Mouse (Mus musculus) forebrain, embryonic 12.5 days (tissue): ENCODE data around the gene Sh3bgrl. TPM values are rescaled to one million over a fixed set of nuclear protein-coding genes. Genes with fewer than 3 reads are reported as not detected.
"Not testable (repeated sequence)": the region's sequence is repeated elsewhere in the genome, so short reads cannot be mapped to it uniquely, and the experiment has no call there.

Experiments
- ATAC-seq: fragments of 200-750 bp; cut with Nextera tagmentation; 2 replicates; pipeline ENCODE4 v1.8.0; 2017; ENCODE audit warnings: moderate TSS enrichment; ENCODE audit not compliant: low FRiP score
- H3K27ac ChIP-seq: fragments of 300-500 bp; sonication (generic); 2 replicates; pipeline ENCODE4 v1.5.1; 2016; ENCODE audit warnings: mild to moderate bottlenecking
- H3K27me3 ChIP-seq: fragments of 300-500 bp; sonication (generic); 2 replicates; pipeline ENCODE4 v1.6.1; 2016; ENCODE audit warnings: mild to moderate bottlenecking
- H3K36me3 ChIP-seq: fragments of 300-500 bp; sonication (generic); replicated peaks from 2 replicates; pipeline ENCODE4 v1.6.1; 2016; ENCODE audit warnings: mild to moderate bottlenecking
- H3K4me1 ChIP-seq: fragments of 300-500 bp; sonication (generic); 2 replicates; pipeline ENCODE4 v1.6.1; 2016
- H3K4me2 ChIP-seq: fragments of 300-500 bp; sonication (generic); 2 replicates; pipeline ENCODE4 v1.6.1; 2016; ENCODE audit warnings: mild to moderate bottlenecking, moderate library complexity
- H3K4me3 ChIP-seq: fragments of 300-500 bp; sonication (generic); replicated peaks from 2 replicates; pipeline ENCODE4 v1.5.1; 2016; ENCODE audit warnings: mild to moderate bottlenecking
- H3K9ac ChIP-seq: fragments of 300-500 bp; sonication (generic); 2 replicates; pipeline ENCODE4 v1.6.1; 2016; ENCODE audit warnings: mild to moderate bottlenecking
- H3K9me3 ChIP-seq: fragments of 300-500 bp; sonication (generic); 2 replicates; pipeline ENCODE4 v1.6.1; 2016
- WGBS: fragments of 180-500 bp; shearing (Covaris S2); methylation state at CpG from one replicate; pipeline ENCODE4 v1.1.7; 2016; 5-methylcytosine and 5-hydroxymethylcytosine counted together
- polyA plus RNA-seq: library from polyadenylated mRNA; unstranded; fragments of >200 nt; fragmentation: Nextera tagmentation; extraction: Ambion mirVana; gene quantifications from 2 replicates; pipeline ENCODE4 v1.2.1, GENCODE M21; 2016

Gene Sh3bgrl
- 236 TPM in 2 replicates for polyA plus RNA-seq

DNA sequence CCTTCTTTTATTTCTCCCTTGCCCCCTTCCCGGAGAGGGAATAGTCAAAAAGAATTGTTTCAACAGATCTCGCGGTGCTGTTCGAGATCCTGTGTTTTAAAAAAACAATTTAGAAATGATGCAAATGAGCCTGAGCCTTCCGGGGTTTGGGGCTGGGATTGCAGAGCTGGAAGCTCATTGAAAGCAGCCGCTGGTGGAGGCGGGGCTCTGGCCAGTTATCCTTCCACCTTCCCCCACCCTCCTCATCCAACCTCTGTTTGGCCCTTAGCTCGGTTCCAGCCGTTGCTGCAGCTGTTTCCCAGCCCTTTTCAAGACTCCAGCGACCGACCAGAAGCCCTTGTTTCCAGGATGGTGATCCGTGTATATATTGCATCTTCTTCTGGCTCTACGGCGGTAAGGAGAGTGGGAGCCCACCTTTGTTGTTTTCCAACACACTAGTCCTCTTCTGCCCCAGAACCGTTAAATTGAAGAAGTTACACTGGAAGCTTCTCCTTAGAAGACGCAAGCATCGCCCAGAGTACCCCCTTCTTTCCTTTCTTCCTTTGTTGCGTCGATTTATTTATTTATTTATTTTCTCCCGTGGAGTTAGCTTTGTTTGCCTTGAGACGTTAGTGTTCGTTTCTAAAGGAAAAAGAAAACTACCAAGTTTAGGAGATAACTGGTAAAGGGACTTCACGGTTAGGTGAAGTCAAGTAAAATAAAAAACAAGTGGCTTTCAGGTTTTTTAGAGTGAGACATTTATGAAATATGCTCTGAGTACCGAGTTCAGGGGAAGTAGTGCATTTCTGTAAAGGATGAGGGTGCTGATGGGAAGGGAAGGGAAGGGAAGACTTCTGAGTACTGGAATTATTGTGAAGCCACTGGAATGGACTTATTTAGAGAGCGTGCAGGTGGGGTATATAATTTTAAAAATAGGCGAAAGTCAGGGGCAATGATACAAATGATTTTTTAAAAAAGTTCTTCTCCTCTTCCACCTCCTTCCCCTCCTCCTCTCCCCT is at the start of gene Sh3bgrl:
Gene Sh3bgrl (plus strand): TSS at position 121 of the 998 bp plus-strand sequence.
- H3K4me1 ChIP-seq: no peaks in the 10 kb centered on the region
- peak within 1 kb of the TSS; percentile 61 for H3K9ac ChIP-seq
- no peaks in the 10 kb centered on the region for H3K27me3 ChIP-seq
- H3K36me3 ChIP-seq: no peaks in the 10 kb centered on the region
- WGBS: 15% methylated on average over 26 of the region's 26 CpGs
- H3K4me2 ChIP-seq: peak within 1 kb of the TSS; percentile 51
- H3K4me3 ChIP-seq: peak within 1 kb of the TSS; percentile 48
- peak within 1 kb of the TSS; percentile 88 for H3K27ac ChIP-seq
- H3K9me3 ChIP-seq: no peaks in the 10 kb centered on the region
- ATAC-seq: peak; percentile 98

DNA sequence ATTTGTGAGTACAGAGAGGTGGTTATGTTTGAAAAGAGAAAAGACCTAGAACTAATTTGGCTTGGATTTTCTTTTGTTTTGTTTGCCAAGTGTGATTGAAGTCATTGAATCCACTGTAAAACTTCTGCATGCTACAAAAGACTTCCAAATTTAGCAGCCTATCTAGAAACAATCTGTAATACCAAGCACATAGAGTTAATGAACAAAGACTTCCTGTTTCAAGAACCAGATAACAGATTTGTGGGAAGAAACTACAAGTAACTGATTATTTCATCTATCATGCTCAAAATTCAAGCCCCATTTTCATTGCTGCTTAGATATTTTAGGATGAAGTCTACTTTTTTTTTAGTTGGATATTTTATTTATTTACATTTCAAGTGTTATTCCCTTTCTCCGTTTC is 47.4 kb upstream of the Sh3bgrl start:
- WGBS: 75% methylated on average over 1 of the region's 1 CpGs
- H3K27ac ChIP-seq: no peak overlapping the region

DNA sequence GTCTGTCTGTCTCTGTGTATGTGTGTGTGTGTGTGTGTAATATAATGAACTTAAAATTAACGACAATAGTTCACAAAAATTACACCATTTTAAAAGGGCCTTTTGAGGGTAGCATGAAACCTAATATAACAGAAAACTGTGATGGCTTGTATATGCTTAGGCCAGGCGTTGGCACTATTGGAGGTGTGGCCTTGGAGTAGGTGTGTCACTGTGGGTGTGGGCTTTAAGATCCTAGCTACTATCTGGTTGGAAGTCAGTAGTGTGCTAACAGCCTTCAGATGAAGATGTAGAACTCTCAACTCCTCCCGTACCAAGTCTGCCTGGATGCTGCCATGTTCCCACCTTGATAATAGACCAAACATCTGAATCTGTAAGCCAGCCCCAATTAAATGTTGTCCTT is 23.4 kb upstream of the Sh3bgrl start:
- Histone ChIP-seq H3K4me3 (no peak overlapping the region), H3K9ac (no peak overlapping the region), H3K36me3 (no peaks in the 10 kb centered on the region), H3K4me1 (no peaks in the 10 kb centered on the region), H3K9me3 (no peaks in the 10 kb centered on the region), H3K4me2 (no peak overlapping the region), H3K27me3 (no peaks in the 10 kb centered on the region), H3K27ac (no peak overlapping the region)
- no peak for ATAC-seq
- 70% methylated on average over 3 of the region's 3 CpGs for WGBS

More for the DNA sequence above, 47.4 kb upstream of the Sh3bgrl start:
- ATAC-seq: no peak
- Histone ChIP-seq H3K9me3 (no peaks in the 10 kb centered on the region), H3K36me3 (no peaks in the 10 kb centered on the region), H3K4me1 (no peaks in the 10 kb centered on the region), H3K27me3 (no peaks in the 10 kb centered on the region), H3K4me3 (no peak overlapping the region), H3K9ac (no peak overlapping the region), H3K4me2 (no peak overlapping the region)

- H3K4me2 ChIP-seq: no peak overlapping the region
- H3K27ac ChIP-seq: no peak overlapping the region
- no peaks in the 10 kb centered on the region for H3K27me3 ChIP-seq
- no peak overlapping the region for H3K9ac ChIP-seq
- H3K4me3 ChIP-seq: no peak overlapping the region
- WGBS: 67% methylated on average over 1 of the region's 1 CpGs
- ATAC-seq: no peak
- H3K36me3 ChIP-seq: no peaks in the 10 kb centered on the region
- no peaks in the 10 kb centered on the region for H3K9me3 ChIP-seq
- H3K4me1 ChIP-seq: no peaks in the 10 kb centered on the region
Observed at GRCm38 (mm10) chrX:109075716-109076115, 19.4 kb upstream of the Sh3bgrl start.

GRCm38 (mm10) chrX:109076355-109076754 is 18.8 kb upstream of the Sh3bgrl start:
- Histone ChIP-seq H3K4me1 (no peaks in the 10 kb centered on the region), H3K4me2 (no peak overlapping the region), H3K36me3 (no peaks in the 10 kb centered on the region), H3K9me3 (no peaks in the 10 kb centered on the region), H3K27me3 (no peaks in the 10 kb centered on the region), H3K27ac (no peak overlapping the region), H3K4me3 (no peak overlapping the region), H3K9ac (no peak overlapping the region)
- ATAC-seq: no peak
- 24% methylated on average over 3 of the region's 3 CpGs for WGBS

DNA sequence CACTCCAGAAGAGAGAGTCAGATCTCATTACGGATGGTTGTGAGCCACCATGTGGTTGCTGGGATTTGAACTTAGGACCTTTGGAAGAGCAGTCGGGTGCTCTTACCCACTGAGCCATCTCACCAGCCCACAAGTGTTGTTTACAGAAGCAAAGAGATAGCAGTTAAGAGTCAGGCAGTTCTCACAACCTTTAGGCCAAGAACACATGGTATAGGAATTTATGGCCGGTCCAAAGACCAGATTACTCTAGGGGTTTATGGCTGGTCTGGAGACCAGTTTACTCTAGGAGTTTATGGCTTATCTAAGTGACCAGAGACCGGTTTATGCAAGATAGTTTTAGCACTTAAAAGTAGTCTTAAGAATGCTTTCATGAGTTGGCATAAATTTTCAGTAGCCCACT is 15.8 kb upstream of the Sh3bgrl start:
- H3K9ac ChIP-seq, H3K27ac ChIP-seq, H3K4me1 ChIP-seq, H3K27me3 ChIP-seq, H3K4me2 ChIP-seq, H3K9me3 ChIP-seq, H3K4me3 ChIP-seq, ATAC-seq, H3K36me3 ChIP-seq: not testable (repeated sequence)
- 94% methylated on average over 4 of the region's 4 CpGs for WGBS

DNA sequence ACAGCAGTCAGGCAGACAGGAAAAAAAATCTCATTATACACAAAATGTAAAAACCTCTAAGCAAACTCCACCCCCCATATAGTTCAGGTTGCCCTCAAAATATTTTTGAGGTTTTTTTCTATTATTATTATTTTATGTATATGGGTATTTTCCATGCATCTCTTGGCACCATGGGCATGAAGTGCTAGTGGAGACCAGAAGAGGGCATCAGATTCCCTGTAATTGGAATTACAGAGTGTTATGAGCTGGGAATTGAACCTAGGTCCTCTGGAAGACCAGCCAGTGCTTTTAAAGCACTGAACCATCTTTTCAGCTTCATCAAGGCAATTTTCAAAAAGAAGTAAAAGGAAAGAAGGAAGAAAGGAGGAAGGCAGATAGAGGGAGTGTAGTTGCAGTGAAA is 8.1 kb upstream of the Sh3bgrl start:
- Histone ChIP-seq H3K4me2 (no peak overlapping the region), H3K4me3 (no peak overlapping the region), H3K36me3 (no peaks in the 10 kb centered on the region), H3K9me3 (no peaks in the 10 kb centered on the region), H3K4me1 (no peaks in the 10 kb centered on the region), H3K27ac (no peak overlapping the region), H3K9ac (no peak overlapping the region), H3K27me3 (no peaks in the 10 kb centered on the region)
- ATAC-seq: no peak

DNA sequence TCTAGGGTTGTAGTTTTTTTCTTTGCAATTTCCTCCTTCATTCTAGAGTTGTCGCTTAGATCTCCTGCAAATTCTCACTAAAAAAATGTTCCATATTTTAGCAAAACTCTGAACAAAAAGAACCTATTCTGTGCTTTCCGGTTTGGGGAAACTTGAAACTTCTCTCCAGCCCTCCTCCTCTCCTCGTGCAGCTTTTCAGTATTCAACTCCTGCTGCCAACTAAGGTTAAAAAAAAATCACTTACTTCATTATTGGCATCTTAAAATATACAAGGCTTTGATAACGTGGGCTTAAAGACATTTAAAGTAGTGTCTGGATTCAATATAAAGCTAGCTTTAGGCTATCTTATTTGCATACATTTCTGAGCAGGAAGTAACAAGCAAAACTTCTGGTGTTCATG is 365 bp upstream of the Sh3bgrl start:
- WGBS: 14% methylated on average over 4 of the region's 4 CpGs
- Histone ChIP-seq H3K27ac (peak overlapping the region; percentile 88; the same call in 1 of the 2 replicates), H3K4me3 (peak overlapping the region; percentile 48), H3K9me3 (no peaks in the 10 kb centered on the region), H3K4me2 (peak overlapping the region; percentile 51), H3K27me3 (no peaks in the 10 kb centered on the region), H3K36me3 (no peaks in the 10 kb centered on the region), H3K9ac (no peak overlapping the region), H3K4me1 (no peaks in the 10 kb centered on the region)
- peak; percentile 40; the same call in 1 of the 2 replicates for ATAC-seq

DNA sequence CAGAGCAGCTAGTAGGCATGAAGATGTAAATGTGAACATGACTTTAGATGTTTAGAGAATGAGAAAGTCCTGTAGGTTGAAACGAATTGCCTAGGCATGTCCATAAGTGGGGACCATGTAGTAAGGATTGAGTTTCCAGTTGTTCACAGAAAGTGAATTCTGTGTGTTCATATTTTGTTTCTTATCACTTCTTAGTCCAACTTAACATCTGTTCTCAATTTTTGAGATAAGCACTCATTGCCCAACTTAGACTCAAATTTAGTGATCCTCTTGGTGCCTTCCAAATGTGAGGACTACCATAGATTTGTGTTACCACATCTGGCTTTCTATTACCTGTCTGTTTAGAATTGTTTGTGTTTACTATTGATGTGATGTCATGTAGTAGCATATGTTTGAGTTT is 3.3 kb downstream of the Sh3bgrl start:
- Histone ChIP-seq H3K9me3 (no peaks in the 10 kb centered on the region), H3K36me3 (no peaks in the 10 kb centered on the region), H3K4me2 (no peak overlapping the region), H3K9ac (no peak overlapping the region), H3K27me3 (no peaks in the 10 kb centered on the region), H3K27ac (no peak overlapping the region), H3K4me3 (no peak overlapping the region), H3K4me1 (no peaks in the 10 kb centered on the region)
- 83% methylated on average over 1 of the region's 1 CpGs for WGBS
- no peak for ATAC-seq

DNA sequence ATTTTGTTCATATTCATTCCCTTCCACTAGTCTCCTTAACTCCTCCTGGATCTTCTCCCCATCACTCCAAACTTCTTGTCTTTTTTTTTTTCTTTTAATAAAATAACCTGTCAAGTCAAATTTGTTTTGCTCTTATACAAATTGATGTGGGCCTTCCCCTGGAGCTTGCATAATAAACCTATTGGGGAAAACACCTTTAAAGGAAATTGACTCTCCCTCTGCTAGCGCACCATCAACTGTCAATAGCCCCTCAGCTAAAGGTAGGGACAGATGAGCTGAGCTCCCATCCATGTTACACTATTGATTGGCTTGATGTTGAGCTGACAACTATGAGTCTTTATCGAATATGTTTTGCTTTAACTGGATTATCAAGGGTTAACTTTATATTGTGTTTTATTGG is 5.3 kb downstream of the Sh3bgrl start:
- ATAC-seq: no peak
- Histone ChIP-seq H3K4me1 (no peaks in the 10 kb centered on the region), H3K9ac (no peak overlapping the region), H3K9me3 (no peaks in the 10 kb centered on the region), H3K27ac (no peak overlapping the region), H3K27me3 (no peaks in the 10 kb centered on the region), H3K4me2 (no peak overlapping the region), H3K36me3 (no peaks in the 10 kb centered on the region), H3K4me3 (no peak overlapping the region)
- WGBS: 94% methylated on average over 2 of the region's 2 CpGs

GRCm38 (mm10) chrX:109108117-109108805 is 13.1 kb downstream of the Sh3bgrl start:
- H3K4me3 ChIP-seq: no peak overlapping the region
- H3K27me3 ChIP-seq: no peaks in the 10 kb centered on the region
- H3K36me3 ChIP-seq: no peaks in the 10 kb centered on the region
- no peak for ATAC-seq
- WGBS: 38% methylated on average over 1 of the region's 1 CpGs
- H3K9me3 ChIP-seq: no peaks in the 10 kb centered on the region
- H3K4me2 ChIP-seq: no peak overlapping the region
- H3K9ac ChIP-seq: no peak overlapping the region
- peaks cover 2% of the 10 kb centered on the region for H3K4me1 ChIP-seq
- H3K27ac ChIP-seq: no peak overlapping the region

GRCm38 (mm10) chrX:109112885-109113284 is 17.7 kb downstream of the Sh3bgrl start:
- Histone ChIP-seq H3K4me2 (no peak overlapping the region), H3K4me3 (no peak overlapping the region), H3K27me3 (no peaks in the 10 kb centered on the region), H3K4me1 (peaks cover 4% of the 10 kb centered on the region), H3K27ac (no peak overlapping the region), H3K9me3 (no peaks in the 10 kb centered on the region), H3K9ac (no peak overlapping the region), H3K36me3 (no peaks in the 10 kb centered on the region)
- WGBS: 64% methylated on average over 1 of the region's 1 CpGs
- no peak; the same call in 1 of the 2 replicates for ATAC-seq
